Mouse (Mus musculus): Measurements from ENCODE around the gene Asxl1.

Asxl1 gene

DNA sequence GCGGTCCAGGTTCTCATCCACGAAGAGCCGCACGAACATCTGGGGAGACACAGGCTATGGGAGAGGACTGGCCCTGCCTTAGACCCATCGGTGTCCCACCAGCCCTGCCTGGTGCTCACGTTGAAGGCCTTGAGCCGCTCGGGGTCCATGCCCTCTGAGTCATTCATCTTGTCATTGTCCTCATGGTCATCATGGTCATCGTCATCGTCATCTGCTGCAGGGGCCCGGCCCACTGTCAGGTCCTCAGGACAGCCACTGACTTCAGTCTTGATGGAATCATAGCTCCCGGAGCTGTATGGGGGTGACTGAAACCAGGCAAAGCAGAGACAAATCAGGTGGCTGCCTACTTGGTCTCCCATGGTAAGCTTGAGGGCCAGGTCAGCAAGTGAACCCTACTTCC, 72.2 kb downstream of the Asxl1 start:
- no peak for DNase-seq

DNA sequence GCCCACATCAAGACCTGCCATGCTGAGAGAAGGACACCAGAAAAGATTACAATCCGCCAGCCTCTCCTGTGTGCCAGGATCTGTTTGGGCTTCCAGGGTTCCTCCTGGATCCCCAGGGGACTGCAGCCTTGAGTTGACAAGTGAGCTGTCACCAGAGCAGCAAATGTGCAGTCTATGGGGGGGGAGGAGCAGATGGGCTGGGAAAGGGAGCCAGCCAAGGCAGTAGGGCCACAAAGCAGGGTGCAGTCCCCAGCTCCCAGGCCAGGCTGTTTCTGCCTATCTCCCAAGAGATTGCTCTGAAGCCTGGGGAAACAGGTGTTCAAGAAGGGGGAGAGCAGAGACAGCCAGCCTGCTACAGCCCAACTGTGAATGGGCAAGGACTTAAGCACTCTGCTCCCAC, 72.8 kb downstream of the Asxl1 start:
- peak; percentile 41 for DNase-seq

DNA sequence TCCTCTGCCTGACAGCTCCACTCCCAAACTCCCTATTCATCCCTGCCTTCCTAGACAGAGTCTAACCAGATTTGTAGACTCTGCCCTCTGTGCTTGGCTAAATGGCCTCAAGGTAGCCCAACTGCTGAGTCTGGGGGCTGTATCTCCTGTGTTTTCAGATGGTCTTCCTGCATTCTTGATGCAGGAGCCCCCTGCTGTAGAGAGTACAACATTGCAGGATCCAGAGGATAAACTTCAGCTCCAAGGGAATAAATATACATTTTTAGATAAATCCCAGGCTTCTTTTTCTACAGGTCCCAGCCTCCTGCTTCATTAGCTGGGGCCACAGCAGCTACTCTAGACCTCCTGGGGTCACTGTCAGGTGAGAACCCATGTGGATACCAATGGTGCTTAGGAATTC, 75.6 kb downstream of the Asxl1 start:
- DNase-seq = no peak

DNA sequence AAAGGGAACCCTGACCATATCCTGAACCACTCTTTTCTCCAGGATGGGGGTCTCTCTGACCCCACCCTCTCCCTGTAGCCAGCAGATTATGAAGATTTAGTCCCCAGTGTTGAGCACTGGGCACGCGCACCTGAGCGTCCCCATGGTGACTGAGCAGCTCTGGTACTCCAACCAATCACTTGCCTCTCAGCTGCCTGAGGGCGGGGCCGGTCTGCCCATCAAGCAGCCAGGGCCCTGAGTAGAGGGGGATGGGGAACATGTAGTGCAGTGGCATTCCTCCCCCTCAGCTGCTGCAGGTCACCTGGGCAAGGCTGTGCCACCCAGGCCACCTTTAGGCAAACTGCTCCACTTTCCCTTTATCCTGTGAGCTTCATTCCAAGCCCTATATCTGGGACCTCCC, 76.4 kb downstream of the Asxl1 start:
- peak; percentile 55 for DNase-seq

DNA sequence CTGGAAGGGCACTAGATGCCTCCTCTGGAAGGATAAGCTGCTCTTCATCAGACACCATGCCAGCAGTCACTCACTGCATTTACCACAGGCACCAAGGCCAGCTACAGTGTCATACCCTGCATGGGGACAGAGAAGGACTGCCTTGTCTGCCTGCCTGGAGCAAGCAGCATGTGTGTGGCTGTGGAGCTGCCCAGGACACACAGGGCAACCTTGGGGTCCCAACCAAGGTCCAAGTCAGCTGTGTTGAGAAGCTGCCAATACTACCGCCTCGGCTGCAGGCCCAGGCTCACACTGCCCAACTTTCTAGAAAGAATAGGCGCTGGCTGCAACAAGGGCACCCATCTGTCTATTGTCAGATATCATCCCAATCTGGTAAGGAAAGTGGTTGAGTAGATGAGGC, 77.5 kb downstream of the Asxl1 start:
- DNase-seq = peak; percentile 52

DNA sequence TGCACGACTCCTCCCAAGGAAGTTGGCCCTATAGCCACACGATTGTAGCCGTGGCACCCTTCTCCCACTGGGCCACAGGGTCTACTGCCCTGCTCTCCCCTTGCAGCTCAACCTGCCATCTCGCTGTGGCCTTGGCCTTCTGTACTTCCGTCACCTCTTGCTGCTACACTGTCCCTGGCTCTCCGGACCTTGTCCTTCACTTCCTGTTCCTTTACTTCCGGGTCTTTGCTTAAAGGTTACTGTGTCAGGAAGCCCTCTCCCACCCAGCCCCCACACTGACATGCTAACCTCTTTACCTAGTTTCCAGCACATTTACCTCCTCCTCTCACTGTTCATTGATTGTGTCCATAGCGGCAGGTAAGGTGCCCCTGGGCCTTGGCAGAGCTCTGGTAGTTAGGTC, 78.9 kb downstream of the Asxl1 start:
- DNase-seq = no peak

DNA sequence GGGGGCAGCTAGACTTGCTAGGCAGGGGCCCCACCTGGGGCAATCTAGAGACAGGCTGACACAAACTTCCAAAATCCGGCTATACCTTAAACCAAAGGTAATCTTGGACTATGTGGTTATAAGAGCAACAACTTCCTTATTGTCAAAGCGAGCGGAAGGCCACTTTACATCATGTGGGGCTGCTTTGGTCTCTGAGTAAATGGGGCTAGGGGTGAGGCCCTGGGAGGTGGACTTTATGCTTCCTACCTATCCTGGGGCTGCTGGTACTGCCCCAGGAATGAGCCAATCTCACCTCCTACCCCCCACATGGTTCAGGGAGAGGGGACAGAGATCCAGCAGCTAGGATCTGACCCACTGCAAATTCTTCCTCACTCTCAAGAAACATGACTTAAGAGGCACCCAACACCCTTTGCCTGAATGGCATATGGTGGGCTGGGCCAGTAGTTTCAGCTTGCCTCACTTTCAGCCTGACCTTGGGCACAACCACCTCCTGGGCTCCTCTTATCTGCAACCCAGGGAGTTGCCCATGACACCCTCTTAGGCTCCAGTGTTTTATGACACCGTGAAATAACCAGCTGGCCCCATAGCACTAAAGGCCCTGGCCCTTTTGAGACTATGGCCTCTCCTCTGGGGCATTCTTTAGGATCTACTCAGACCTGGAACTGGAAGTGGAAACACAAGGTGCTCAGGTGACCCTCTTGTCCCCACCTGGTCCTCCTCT, 79.7 kb downstream of the Asxl1 start:
- DNase-seq = no peak

DNA sequence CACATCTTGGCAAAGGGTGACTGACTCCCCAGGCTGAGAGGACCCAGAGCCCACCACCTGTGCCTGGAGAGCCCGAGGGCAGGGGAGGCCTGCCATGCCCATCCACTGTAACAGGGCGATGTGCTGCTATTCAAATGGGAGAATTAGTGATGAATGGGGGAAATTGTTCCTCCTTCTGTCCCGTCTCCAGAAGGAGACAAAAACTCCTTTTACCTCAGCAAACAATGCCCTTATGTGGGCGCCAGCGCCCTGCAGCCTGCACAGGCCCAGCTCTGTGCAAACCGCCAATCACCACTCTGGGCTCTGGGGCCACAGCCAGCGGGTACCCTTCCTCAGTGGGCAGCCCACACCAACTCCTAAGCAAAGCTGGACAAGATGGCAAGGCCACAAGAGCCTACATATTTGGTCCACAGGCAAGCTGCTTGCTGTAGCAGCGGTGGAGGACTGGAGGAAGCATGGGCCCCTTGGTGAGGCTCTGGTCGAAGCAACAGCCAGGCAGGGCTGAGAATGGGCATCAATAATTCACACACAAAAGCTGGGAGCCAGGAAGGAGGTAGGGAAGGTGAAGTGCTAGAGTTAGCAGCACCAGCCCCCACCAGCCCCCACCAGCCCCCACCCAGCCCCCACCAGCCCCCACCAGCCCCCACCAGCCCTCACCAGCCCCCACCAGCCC, 80.5 kb downstream of the Asxl1 start:
- DNase-seq = peak; percentile 85

DNA sequence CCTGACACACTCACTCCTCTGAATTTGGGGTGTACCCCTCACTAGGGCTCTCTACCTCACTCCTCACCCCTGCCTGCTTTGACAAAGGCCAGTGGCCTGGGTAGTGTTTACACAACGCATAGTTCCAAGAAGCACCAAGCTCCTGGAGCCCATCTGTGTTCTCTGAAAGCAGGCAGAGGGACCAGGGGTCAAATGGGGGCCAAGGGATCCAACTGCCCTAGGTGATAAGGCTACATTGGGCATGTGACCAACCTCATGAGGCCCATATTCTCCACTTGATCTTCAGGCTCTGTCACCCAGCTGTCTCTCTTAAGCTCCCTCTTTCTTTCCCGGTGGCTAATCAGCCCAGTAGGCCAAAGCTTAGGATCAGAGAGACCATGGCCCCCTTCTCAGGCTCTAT, 81.3 kb downstream of the Asxl1 start:
- no peak for DNase-seq

DNA sequence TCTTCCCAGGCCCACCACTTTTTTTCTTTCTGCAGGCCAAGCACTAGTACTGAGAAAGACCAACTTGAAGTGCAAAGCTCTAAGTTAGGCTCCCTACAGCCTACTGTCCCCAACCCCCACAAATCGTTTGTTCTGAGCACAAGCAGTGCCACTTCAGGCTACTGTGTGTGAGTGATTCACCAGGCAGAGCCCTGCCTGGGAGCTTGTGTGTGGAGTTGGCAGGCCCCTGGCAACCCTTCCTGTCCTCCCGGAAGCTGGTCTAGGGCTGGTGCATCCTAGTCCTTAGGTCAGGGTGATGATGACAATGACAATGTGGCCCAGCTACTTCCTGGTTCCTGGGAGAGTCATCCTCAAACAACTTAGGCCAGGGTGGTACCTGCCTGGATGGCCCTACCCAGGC, 82.9 kb downstream of the Asxl1 start:
- peak; percentile 54 for DNase-seq

DNA sequence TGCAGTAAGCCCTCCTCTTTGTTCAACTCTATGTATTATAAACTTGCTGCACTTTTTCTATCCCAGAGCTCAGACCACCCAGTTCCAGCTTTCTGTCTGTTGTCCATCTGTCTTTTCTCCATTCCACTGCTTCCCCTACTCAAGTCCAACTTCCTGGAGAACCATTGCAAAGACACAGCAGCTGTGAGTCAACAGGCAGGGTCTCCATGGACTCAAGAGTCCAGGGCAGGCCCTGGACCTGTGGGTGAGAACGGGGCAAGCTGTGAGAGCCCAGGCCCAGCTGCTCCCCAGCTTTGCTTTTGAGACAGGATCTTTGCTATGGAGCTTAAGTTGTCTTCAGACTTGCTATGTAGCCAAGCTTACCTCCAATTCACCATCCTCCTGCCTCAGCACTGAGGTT, 84.9 kb downstream of the Asxl1 start:
- DNase-seq = no peak

DNA sequence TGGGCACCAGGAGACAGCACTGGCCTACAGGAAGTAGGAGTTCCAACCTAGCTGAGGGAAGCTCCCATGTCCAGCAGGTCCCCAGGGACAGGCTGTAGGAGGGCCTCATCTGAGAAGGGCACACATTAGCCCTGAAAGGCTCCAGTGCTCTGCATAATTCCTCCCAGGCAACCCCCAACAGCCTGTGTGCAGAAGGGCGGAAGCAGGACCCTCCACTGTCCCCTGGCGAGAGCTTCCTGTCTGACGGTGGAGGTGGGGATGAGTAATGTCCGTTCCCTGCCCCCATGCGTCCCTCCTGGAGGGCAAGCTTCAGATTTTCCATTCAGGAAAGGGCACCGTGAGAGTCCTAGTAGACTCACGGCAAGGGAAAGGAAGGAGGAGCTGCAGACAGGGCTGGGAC, 86.9 kb downstream of the Asxl1 start:
- no peak for DNase-seq

DNA sequence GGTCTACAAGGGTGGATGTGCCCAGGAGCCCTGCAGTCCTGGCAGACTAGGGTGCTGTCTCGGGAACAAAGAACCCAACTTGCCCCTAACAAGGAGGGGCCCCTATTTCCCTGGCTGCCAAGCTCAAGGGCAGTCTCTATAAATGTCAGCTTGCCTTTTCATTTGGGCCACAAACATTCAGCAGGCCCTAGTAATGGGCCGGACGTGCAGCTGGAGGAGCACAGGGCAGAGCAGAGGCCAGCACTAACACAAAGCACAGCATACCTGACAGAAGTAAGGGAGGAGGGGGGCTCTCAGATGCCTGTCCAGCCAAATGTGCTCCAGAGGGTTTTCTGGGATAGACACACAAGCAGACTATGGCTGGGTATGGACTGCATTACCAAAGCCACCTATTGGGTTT, 88.2 kb downstream of the Asxl1 start:
- no peak for DNase-seq

DNA sequence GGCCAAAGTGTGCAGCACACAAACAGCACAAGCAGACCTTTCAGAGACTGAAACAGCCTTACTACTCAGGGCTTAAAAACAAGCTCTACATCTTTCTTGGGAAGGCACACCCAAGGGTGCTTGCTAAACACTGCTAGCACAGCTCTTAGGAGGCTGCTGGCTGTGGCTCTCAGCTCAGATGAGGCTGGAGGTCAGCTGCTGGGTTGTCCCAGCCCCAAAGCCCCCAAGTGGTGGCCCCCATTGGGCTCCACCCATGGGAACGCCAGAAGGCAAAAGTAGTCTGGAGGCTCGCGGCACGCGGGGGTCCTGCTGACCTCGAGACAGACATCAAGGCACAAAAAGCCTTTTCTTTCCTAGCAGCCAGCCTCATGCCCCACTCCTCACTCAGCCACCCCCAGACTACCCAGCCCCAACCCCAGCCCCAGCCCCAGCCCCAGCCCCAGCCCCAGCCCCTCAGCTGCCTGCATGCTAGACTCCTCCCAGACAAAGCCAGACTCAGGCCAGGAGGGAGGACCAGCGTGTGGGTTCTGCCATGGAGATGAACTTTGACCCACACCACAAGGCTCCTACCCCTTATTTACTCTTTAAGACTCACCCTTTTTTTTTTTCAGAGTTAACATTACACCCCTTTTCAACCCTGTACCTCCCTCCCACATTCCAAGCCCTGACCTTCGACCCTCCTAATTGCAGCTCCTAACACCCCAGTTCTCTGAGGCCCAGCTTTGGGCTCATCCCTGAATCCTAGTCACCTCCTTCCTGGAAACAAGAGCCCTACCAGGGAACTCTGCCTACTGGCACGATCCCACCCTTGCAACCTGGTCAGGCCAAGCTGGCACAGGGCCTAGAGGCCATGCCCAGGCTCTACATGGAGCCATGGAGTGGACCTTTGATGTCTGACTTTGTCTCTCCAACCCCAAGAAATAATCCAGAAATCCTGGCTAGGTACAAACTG, 89.5 kb downstream of the Asxl1 start:
- DNase-seq = no peak

DNA sequence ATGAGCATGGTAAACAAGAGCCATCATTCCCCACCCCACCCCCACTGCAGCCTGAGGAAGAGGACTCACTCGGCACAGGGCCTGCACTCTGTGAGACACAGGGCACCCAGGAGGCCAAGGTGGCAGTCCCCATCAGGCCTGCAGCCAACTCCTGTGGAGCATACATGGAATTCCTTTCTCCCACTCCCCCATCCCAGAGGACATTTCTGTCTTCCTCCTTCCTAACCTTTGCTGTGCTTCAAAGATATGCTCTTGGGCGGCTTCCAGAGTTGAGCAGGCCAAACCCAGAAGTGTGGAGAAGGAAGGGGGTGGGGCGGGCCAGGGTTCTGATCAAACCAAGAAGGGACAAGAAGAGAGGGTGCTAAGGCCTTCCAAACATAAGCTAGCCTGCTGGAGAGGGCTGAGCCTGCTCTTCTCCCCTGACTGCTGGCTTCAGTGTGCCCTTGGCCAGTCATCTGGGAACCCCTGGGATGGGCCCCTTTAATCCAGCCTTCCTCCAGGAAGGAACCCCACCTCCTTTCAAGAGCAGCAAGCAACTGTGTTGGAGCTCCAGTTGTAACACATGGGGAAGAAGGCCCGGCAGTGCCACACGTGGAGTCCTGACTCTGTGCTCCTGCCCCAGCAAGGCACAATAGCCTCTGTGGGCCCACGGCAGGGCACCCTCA, 91.1 kb downstream of the Asxl1 start:
- no peak for DNase-seq

DNA sequence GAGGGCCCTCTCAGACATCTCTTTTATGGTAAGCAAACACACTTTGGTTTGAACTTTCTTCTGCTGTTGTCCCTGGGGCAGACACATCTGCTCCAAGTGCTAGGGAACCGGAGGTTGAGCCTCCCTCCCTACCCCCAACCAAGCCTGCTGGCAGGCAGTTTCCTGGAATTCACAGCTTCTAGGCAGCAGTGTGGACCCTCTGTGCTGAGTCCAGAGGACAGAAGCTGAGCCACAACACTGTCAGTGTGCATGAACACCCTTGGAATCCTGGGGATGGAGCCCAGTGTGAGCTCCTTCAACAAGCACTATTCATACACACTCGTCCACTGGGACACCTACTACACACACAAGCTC, 91.7 kb downstream of the Asxl1 start:
- DNase-seq = no peak

DNA sequence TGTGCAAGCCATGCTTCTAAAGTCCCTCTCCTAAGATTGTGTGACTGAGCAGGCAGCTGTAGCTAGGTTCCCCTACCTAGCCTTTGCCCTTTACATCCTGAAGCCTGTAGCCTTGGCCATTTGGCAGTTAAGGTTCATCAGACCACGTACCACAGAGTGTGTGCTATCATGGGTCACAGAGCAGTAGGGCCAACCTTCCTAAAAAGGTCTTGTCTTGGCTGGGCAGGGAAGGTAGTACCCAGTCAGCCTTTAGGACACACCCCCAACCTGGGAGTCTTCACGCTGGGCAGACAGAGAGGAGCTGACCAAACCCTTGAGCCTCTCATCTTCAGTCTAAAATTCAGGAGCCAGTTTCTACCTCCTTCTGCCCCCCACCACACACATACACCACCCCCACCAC, 95.1 kb downstream of the Asxl1 start:
- no peak for DNase-seq

DNA sequence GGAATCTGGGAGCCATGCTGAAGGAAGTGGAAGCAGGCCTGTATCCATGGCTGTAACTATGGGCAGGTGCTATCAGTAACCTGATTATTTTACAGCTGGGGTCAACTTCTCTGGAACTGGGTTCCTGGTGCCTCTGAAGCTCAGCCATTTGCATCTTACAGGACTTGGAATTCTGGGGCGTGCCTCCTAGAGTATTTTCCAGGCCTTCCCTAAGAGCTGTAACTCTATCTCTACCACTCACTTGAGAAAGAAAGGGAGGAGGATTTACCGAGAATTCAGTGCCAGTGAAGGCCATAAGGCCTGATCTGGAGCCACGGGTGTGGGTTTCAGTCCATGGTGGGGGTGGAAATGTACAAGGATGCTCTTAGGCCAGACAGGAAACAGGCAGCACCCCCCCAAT, 95.6 kb downstream of the Asxl1 start:
- DNase-seq = no peak

DNA sequence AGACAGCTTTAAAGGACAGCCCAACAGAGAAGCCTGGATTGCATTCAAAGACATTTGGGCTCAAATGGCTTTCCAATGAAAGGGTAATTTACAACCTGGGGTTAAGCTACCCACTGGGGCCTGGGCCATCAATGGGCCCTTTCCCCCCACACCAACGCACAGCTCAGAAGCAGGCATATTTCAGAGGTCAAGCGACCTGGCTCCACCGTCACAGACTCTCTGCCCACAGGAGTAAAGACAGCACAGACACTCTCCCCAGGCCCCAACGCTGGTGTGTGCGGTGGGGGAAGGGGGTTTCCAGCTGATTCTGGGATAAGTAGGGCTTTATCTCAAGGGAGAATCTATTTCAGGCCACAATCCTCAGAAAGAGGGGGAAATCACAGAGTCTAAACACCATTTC, 97.1 kb downstream of the Asxl1 start:
- no peak for DNase-seq

DNA sequence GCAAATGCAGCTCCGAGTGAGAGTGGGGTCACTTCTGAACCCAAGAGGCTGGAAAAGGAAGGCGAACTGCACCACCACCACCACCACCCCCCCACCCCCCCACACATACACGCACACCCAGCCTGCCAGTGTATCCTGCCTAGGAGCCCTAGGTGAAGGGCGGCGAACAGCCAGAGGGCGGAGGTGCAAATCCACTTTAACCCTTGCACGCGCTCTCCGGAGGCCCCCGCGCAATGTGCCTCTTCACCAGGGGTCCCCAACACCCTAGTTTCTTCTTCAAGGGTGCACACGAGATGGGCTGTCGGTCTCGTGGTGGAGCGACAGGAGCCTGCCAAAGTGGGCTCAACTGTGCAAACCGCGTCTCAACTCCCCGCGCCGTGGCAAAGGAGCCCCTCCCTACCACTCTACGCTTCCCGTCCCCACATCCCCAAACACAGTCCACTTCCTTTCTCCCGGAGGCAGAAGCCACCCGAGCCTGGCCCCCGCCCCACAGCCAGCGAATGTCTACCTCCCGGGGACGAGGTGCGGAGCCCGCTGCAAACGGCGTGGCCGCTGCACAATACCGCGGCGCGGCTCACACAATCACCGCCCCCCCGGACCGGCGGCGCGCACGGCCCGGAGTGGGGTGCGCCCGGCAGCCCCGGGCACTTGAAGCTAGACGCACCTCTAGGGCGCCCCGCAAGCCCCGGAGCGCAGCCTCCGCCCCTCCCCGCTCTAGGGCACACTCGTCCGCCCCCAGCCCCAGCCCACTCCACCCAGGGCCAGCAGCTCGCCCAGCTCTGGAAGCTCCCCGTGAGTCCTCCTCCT, 98.0 kb downstream of the Asxl1 start:
- DNase-seq = no peak

DNA sequence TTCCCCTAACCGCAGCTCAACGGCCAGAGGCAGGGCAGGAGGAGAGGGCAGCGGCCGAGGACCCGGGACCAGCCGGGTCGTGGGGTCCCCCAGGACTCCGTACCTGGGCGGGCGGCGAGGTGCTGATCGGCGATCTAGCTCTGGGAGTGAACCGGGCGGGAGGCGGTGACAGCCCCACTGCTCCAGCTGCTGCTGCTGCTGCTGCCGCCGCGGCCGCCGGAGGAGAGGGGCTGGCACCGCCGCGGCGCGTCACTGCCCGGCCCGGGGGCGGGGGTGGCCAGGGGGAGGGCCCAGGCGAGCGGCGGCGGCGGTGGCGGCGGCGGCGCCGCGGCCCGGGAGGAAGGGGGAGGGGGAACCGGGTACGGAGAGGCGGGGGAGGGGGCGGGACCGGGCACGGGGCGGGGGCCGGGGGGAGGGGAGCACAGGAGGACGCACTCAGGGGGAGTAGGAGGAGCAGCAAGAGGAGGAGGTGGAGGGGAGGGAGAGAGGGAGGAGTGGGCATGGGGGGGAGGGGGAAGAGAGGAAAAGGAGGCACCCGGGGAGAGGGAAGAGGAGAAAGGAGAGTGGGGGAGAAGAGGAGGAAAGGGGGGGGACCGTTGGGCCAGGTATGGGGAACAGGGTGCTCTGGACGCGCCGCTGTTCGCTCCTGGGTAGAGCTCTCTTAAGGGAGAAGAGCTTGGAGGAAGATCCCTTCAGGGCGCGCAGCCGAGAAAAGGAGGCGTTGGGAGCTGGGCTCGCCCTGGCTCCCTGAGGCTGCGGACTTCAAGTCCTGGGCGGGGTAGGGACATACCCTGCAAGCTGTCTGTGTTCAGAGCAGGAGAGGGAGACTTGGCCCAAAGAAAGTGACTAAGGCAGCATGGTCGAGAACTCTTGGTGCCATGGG, 98.9 kb downstream of the Asxl1 start:
- DNase-seq = peak; percentile 53
